Mouse (Mus musculus) heart, postnatal 0 days (tissue): ENCODE measurements at regions not wholly inside any gene's neighbourhood (a gene's known extent, or its start where the extent isn't known, plus 50 kb on each side); places are given as distances from the start of the nearest gene placed in this dataset.
A peak's percentile ranks its signal among the peaks of the same experiment; 100 is the strongest.

ENCODE experiments used
- ATAC-seq: fragments of 200-750 bp; cut with Nextera tagmentation; 2 replicates; pipeline ENCODE4 v1.8.0; 2017; ENCODE audit warnings: low read depth, moderate number of reproducible peaks, moderate library complexity; ENCODE audit not compliant: insufficient read depth
- DNase-seq: peaks from one replicate; pipeline ENCODE4 v3.0.0-alpha.2; 2016; ENCODE audit warnings: low spot score
- H3K27ac ChIP-seq: fragments of 300-500 bp; sonication (generic); 2 replicates; pipeline ENCODE4 v1.5.1; 2014; ENCODE audit warnings: low read depth, mild to moderate bottlenecking
- H3K27me3 ChIP-seq: fragments of 300-500 bp; sonication (generic); 2 replicates; pipeline ENCODE4 v1.6.1; 2014; ENCODE audit warnings: low read length, mixed read lengths; ENCODE audit not compliant: control insufficient read depth, insufficient read depth
- H3K36me3 ChIP-seq: fragments of 300-500 bp; sonication (generic); replicated peaks from 2 replicates; pipeline ENCODE4 v1.6.1; 2014; ENCODE audit warnings: low read length, mixed read lengths; ENCODE audit not compliant: control insufficient read depth, insufficient read depth
- H3K4me1 ChIP-seq: fragments of 300-500 bp; sonication (generic); 2 replicates; pipeline ENCODE4 v1.6.1; 2014; ENCODE audit warnings: antibody characterized with exemption; ENCODE audit not compliant: control insufficient read depth, insufficient read depth
- H3K4me2 ChIP-seq: fragments of 300-500 bp; sonication (generic); 2 replicates; pipeline ENCODE4 v1.6.1; 2014; ENCODE audit warnings: low read depth, mild to moderate bottlenecking, low read length, moderate library complexity
- H3K4me3 ChIP-seq: fragments of 300-500 bp; sonication (generic); 2 replicates; pipeline ENCODE4 v1.5.1; 2014; ENCODE audit warnings: low read depth, low read length
- H3K9ac ChIP-seq: fragments of 300-500 bp; sonication (generic); replicated peaks from 2 replicates; pipeline ENCODE4 v1.6.1; 2014; ENCODE audit warnings: low read depth, low read length, mixed read lengths
- H3K9me3 ChIP-seq: fragments of 300-500 bp; sonication (generic); replicated peaks from 2 replicates; pipeline ENCODE4 v1.6.1; 2016; ENCODE audit warnings: low read length; ENCODE audit not compliant: control insufficient read depth
- CTCF ChIP-seq: IDR thresholded peaks from 2 replicates; pipeline ENCODE4 v1.5.1; 2016; ENCODE audit warnings: antibody characterized with exemption, control low read depth, low read depth
- EP300 ChIP-seq: IDR thresholded peaks from 2 replicates; pipeline ENCODE4 v1.6.1; 2016; ENCODE audit warnings: antibody characterized with exemption, low read depth
- WGBS: fragments of 180-500 bp; shearing (Covaris S2); extraction: QIAGEN DNeasy Blood & Tissue Kit; methylation state at CpG from one replicate; pipeline ENCODE4 v1.1.7; 2014; 5-methylcytosine and 5-hydroxymethylcytosine counted together

DNA sequence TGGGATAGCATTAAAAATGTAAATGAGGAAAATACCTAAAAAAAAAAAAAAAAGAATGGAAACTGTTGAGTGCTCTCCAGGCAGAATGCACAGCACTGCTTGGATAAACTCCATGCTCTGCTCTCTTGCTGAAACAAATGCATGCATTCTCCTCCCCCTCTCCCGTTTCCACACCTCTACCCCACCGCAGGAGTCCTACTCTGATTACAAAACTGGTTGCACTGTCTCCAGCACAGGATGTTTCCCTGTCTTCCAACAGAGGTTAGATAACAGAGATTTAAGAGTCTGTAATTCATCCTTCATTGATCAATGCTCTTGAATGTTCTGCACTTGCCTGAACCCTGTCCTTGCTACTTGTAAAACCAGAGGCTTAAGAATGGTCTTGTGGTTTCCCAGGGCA lies 124.3 kb upstream of the C1qtnf7 start:
- Histone ChIP-seq H3K4me2 (no peak overlapping the region), H3K27ac (no peak overlapping the region), H3K36me3 (no peaks in the 10 kb centered on the region), H3K27me3 (no peaks in the 10 kb centered on the region), H3K4me1 (peaks cover 7% of the 10 kb centered on the region; the same call in 1 of the 2 replicates), H3K9me3 (no peaks in the 10 kb centered on the region), H3K4me3 (no peak overlapping the region), H3K9ac (no peak overlapping the region)
- TF ChIP-seq CTCF, result no peak
- TF ChIP-seq EP300, result no peak
- no peak for DNase-seq
- WGBS, result 14% methylated on average over 2 of the region's 2 CpGs
- ATAC-seq, result no peak

- Histone ChIP-seq H3K27me3 (no peaks in the 10 kb centered on the region), H3K9ac (no peak overlapping the region), H3K4me1 (peaks cover 7% of the 10 kb centered on the region; the same call in 1 of the 2 replicates), H3K36me3 (no peaks in the 10 kb centered on the region), H3K4me3 (no peak overlapping the region), H3K4me2 (no peak overlapping the region), H3K9me3 (no peaks in the 10 kb centered on the region), H3K27ac (no peak overlapping the region)
- 6% methylated on average over 3 of the region's 3 CpGs for WGBS
- TF ChIP-seq CTCF (peak; percentile 85), EP300 (no peak)
- ATAC-seq (peak; percentile 77; the same call in 1 of the 2 replicates), DNase-seq (peak; percentile 76)
Observed at GRCm38 (mm10) chr5:43391412-43392029, 123.8 kb upstream of the C1qtnf7 start.

DNA sequence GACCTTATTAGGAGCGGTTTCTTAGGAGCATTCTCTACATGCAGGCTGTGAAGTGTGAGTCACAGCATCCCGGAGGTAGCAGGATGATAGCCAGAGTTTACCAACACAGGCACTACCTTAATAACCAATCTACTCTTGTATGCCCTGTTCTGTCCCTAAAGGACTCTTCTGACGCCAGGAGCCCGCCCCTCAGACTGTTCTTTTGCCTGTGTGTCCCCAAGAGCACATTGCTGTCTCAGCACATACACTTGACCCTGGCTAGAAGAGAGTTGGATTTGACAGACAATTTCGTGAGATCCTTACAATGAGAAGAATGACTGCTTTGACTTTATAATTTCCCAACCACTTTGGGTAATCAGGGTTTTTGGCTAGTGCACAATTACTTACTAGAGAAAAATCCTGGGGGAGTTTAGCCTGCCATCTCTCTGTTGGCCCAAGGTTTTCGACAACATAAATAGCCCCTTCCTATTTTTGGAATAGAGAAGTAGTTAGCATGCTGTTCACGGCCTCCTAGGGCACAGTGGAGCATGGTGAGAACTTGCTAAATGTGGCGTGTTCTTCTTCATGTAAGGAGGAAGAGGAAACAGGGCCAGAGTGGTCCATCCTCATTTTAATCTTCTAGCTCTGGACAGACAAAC lies 122.3 kb upstream of the C1qtnf7 start:
- no peak overlapping the region for H3K9ac ChIP-seq
- H3K4me2 ChIP-seq, result no peak overlapping the region
- no peak overlapping the region for H3K27ac ChIP-seq
- H3K4me1 ChIP-seq, result peaks cover 7% of the 10 kb centered on the region; the same call in 1 of the 2 replicates
- WGBS, result 49% methylated on average over 8 of the region's 8 CpGs
- no peak for TF ChIP-seq CTCF
- no peak for TF ChIP-seq EP300
- ATAC-seq (no peak), DNase-seq (no peak)
- H3K4me3 ChIP-seq, result no peak overlapping the region
- H3K36me3 ChIP-seq, result no peaks in the 10 kb centered on the region
- H3K27me3 ChIP-seq, result no peaks in the 10 kb centered on the region
- H3K9me3 ChIP-seq, result no peaks in the 10 kb centered on the region

DNA sequence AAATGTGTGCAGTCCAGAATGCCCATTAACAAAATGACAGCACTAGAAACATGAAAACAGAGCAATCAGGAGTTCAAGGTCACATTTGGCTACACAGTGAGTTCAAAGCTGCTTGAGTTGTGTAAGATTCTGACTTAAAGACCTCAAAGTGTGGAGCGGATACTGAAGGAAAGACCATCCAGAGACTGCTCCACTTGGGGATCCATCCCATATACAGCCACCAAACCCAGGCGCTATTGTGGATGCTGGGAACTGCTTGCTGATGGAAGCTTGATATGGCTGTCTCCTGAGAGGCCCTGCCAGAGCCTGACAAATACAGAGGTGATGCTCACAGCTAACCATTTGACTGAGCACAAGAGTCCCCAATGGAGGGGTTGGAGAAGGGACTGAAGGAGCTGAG lies 98.1 kb upstream of the C1qtnf7 start:
- Histone ChIP-seq H3K36me3 (no peaks in the 10 kb centered on the region), H3K9me3 (no peaks in the 10 kb centered on the region), H3K9ac (no peak overlapping the region), H3K4me2 (no peak overlapping the region), H3K4me3 (no peak overlapping the region), H3K4me1 (no peaks in the 10 kb centered on the region), H3K27ac (no peak overlapping the region), H3K27me3 (no peaks in the 10 kb centered on the region)
- no peak for ATAC-seq
- 88% methylated on average over 2 of the region's 2 CpGs for WGBS
- TF ChIP-seq EP300 (no peak), CTCF (no peak)
- DNase-seq, result no peak

GRCm38 (mm10) chr5:43422815-43423687 lies 92.3 kb upstream of the C1qtnf7 start:
- Histone ChIP-seq H3K36me3 (no peaks in the 10 kb centered on the region), H3K4me1 (no peaks in the 10 kb centered on the region), H3K27me3 (no peaks in the 10 kb centered on the region), H3K4me2 (no peak overlapping the region), H3K9ac (no peak overlapping the region), H3K27ac (no peak overlapping the region), H3K9me3 (no peaks in the 10 kb centered on the region), H3K4me3 (no peak overlapping the region)
- peak; percentile 71 for ATAC-seq
- peak; percentile 84 for DNase-seq
- 71% methylated on average over 9 of the region's 9 CpGs for WGBS
- no peak for TF ChIP-seq EP300
- TF ChIP-seq CTCF, result peak; percentile 89
